Mouse (Mus musculus): ENCODE data around the gene Aifm2.

GRCm38 (mm10) chr10:61765558-61765957 is 50.5 kb downstream of the Aifm2 start:
- TF ChIP-seq CTCF (IDR thresholded peaks at IDR 0.05; ENCODE audit: low read depth): no peak
- TF ChIP-seq EP300 (IDR thresholded peaks at IDR 0.05; ENCODE audit: low read depth): no peak
